Mouse (Mus musculus) adrenal gland, adult (tissue): ENCODE data around the gene Ltbp4.
A peak's percentile ranks its signal among the peaks of the same experiment; 100 is the strongest.

Experiments used
- DNase-seq, 2 experiments: peaks; one replicate each; pipeline ENCODE4 v3.0.0; 2022 to 2023; ENCODE audit warnings: low spot score in 1 of 2; ENCODE audit not compliant: inconsistent age in 2 of 2

Ltbp4 gene

DNA sequence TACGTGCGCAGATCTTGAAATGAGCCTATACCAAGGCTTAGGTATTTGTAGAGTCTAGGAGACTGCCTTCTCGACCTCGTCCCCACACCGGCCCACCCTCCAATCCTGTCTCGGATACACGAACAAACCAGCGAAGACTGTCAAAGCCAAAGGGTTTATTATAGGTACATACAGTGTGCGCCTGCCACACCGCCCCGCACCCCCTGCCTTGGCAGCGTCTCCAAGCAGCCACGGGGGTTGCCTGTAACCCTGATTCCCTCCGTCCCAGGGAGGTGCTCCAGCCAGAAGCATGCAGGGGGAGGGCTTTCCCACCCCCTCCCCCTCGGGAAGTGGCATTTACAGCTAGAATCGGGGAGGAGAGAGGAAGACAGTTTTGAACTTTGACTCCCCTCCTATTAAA lies 18.8 kb upstream of the Ltbp4 start:
- DNase-seq: peak; percentile 63 to 77

DNA sequence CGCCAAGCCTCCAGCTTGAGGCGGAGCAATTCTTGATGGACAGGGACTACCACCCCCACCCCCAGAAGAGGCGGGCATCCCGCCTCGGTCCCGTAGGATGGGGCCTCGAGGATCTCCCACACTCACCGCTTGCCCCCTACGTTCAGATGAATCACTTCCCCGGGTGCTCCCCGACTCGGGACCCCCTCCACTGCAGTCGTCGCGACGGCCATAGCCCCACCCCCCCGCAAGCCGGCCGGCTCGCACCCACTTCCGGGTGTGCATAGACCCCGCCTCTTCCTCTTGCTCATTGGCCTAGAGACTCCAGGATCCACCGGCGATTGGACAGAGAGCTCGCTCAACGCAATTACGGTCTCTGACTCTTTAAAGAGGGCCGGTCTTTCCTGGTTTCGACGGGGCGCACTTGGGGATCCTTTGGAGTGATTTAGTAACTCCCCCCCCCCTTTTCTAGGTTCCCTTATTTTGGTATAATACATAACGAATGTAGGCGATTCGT lies 18.3 kb upstream of the Ltbp4 start, which contains the start of gene Shkbp1:
Gene Shkbp1, minus strand, starts transcription at position 275 of the 496 bp plus-strand sequence.
- DNase-seq: peak; percentile 90 to 96

DNA sequence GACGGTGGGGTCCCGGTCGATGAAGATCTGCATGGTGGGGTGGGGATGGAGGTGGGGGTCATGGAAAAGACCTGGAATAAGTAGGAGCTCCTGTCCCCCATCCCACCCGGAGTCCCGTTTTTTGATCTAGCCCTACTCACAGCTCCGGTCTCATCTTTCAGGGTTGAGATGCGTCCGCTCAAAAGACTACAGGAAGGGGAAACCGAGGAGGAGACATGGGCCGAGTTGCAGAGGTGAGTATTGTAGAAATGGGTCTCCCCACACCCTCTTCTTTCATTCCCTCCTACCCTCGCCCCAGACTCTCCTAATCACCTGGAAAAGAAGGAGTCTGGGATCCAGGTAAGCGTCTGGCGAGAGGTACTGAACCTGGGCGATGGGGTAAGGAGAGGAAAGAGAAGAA lies 17.8 kb upstream of the Ltbp4 start:
- no peak for DNase-seq

DNA sequence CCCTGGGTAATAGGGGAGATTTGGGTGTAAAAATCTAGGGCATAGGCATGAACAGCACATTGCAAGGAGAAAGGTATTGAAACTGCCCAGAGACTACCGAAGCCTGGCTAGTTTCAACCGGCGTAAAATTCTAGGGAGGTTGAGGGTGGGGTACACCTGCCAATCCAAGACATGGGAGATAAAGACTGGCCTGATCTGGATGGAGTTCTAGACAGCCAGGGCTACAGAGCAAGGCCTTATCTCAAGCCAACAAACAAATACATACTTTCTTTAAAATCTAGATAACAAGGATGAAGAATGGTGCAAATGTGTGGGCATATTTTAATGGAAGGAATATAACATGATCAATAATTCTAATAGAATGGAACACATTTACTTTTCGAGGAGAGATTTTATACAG lies 17.3 kb upstream of the Ltbp4 start:
- peak in 1 of 2 experiments; percentile 21 for DNase-seq

DNA sequence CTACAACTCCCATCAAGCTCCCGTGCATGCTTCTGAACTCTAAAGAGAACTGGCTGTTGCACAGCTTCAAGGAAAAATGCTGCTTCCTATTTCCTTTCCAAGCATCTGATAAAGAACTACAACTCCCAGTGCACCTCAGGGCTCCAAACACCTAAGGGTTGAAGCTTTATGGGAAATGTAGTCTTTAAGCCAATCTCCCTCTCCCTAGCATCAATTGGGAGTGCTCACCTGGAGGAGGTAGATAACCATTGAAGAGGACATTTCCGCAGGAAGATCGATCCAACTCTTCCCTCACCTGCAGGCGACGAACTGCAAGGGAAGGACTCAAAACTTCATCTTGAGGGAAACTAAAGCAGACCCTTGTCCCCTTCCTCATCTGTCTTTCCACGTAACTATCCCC lies 16.7 kb upstream of the Ltbp4 start:
- DNase-seq: peak in 1 of 2 experiments; percentile 60

DNA sequence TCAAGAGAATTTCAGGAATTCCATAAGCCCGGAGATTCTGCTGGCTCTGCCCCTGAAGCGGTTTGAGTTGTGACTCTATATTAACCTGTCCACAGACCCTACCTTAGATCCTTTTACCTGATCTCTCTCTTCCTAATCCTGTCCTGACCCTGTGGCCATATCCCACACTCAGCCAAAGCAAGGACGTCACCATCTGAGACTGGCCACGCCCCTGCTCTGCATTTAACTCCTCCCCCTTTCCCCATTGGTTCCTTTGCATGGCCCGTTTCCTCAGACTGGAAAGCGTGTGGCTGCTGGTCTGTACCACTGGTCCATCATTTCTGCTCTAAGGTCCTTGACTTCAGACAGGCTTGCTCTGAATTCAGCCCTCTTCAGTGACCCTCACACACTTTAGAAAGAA lies 8.0 kb upstream of the Ltbp4 start:
- DNase-seq: peak in 1 of 2 experiments; percentile 19

DNA sequence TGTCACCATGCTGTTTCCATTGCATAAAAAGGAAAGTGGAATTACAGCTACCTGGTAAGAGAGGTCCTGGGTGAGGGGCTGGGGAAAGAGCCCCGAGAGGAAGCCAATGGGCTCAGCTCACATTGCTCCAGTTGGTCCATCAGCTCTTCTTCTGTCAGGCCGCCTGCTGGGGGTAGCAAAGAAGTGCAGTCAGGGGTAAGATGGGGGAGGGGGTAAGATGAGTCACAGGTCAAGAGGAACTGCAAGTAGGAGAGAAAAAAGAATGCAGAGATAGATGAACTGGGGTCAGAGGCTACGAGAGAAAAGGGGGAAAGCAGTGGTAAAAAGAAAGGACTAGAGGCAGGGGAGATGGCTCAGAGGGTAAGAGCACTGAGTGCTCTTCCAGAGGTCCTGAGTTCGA lies 5.1 kb upstream of the Ltbp4 start:
- DNase-seq: peak in 1 of 2 experiments; percentile 23

DNA sequence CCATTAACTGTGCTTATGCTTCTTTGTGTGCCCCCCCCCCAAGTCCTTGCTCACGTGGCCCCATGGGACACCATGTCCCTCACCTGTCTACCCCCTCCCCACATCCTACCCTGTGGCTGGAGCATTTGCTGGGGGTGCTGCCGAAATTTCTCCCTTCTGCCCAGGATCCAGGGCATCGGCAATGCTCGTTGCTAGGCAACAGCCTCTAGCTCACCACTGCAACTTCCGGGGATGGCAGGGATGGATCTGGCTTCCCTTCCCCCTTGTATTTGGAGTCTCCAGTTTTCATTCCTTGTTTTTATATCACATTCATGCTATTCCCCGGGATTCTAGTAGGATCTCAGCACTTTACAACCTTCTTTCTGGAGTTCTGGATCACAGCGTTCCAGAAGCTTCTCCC lies 2.0 kb upstream of the Ltbp4 start:
- no peak for DNase-seq

DNA sequence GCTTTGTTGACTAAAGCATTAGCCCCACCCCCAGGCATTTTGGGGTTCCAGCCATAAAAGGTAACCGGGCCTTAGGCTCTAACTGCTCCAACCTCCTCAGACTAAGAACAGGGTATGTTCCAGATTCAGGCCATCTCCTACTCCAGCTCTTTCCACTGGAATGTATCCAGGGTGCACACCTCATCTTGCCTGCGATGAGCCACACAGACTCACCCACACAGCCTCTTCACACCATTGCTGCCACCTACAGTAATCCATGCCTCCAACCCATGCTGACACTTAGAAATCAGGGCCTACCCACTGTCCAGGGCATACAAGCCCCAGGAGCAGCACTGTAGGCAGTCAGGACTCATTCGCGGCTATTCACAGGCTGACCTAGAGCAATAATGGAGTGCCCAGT lies 1.6 kb upstream of the Ltbp4 start:
- no peak for DNase-seq

DNA sequence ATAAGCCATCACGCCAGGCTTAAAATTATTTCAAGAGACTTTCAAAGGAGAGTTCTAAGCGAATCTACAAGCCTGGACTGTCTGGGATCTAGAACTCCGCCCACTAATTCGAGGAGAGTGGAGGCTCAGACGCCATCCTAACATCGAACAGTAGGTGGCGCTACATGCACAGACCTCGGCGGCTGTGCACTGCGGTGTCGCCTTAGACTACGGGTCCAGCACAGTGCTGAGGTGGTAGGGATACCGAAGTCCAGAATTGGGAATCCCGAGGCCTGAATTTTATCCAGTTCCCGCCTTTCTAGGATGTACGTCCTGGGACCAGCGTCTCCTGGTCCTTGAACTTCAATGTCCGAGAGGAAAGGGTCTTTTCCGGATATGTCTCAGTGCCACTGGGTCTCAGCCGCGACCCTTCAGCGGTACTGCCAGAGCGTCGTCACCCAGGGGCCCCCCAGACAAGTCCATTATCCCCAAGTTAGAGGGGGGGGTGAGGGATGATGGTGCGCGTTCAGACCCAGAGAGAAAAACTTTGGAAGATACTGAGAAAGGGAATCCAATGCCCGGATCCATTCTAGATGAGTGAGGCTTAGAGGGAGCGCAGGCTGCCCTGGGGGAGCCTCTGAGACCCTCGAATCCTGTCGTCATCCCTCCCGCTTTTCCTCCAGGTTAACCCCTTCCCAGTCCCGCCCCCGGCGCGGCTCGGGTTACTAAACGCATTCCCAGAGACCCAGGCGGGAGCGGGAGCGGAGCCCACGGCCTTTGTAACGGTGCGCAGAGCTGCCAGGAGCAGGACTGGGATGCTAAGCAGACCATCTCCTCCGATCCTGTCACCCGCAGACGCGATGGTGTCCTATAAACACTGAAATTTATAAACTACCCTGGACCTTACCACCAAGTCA lies 1.3 kb downstream of the Ltbp4 start:
- peak; percentile 88 to 97 for DNase-seq

DNA sequence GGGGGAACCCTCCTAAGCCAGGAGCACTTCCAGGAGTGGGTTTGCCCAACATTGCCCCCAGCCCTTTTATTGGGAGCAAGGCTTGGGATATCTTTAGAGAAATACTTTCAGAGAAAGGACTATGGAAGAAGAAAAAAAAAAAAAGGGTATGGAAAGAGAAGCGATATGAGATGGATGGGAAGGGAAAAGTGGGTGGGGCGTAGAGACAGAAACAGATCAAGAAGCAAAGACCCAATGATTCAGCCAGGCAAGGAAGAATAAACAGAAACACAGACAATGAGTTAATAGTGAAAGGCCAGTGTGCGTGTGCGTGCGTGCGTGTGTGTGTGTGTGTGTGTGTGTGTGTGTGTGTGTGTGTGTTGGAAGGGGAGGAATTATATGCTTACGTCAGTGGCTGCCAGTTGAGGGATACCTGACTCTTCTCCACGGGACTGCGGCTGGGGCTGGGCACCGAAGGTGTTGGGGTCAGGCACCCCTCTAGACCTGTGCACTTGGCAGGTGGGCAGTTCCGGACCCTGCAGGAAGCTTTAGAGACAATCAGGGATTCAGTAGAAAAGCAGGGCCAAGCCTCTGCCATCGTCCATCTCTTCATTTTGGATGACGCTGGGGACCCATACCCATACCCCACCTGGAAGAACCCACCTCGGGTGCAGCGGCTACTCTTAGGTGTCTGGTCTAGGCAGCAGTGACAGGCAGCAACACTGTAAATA lies 2.3 kb downstream of the Ltbp4 start:
- no peak for DNase-seq

DNA sequence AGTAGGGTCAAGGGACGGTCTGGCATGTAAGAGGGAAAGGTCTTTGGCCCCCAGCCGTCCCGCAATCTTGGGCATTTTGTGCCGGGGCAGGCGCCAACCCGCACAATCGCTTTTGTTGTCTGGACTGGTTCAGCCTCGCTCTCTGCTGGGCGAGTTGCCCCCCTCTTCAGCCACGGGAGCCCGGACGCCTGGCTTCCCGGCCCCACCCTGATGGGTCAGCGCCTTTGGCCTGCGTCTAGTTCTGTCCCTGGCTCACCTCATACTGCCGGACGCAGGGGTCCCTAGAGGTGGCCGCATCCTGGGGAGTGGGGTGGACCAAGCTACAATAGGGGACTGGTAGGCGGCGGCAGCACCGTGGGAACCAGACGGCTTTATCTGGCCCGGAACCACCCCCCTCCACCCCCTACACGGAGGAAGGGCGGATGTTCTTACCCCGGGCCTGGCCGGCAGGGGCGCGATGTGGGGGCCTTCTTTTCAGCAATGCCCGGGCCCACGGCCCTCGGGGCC lies 3.0 kb downstream of the Ltbp4 start:
- DNase-seq: peak; percentile 46 to 77

DNA sequence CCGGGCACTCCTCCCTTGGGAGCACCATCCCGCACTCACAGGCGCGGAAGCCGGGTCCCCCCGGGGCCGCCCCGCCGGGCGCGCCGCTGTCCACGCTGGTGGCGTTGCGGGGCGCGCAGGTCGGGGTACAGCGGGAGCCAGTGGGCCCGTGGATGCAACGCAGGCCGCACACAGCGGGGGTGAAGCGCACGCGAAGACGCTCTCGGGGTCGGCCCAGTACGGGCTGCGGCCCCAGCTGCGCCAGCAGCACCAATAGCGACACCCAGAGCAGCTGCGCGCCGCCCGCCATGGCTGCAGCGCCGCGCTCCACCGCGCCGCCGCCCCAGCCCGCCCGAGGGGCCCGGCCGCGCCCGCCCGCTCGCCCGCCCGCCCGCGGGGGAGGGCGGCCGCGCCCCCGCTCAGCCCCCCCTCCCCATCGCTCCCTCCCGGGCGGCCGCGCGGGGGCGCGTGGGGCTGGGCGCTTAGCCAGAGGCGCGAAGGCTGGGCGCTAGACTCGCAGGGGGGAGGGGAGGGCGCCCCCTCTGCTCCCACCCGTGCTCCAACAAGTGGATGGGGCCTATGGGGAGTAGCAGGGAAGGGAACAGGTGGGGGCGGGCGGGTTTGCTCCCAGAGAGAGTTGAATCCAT lies 4.1 kb downstream of the Ltbp4 start:
- DNase-seq: peak; percentile 35 to 66

DNA sequence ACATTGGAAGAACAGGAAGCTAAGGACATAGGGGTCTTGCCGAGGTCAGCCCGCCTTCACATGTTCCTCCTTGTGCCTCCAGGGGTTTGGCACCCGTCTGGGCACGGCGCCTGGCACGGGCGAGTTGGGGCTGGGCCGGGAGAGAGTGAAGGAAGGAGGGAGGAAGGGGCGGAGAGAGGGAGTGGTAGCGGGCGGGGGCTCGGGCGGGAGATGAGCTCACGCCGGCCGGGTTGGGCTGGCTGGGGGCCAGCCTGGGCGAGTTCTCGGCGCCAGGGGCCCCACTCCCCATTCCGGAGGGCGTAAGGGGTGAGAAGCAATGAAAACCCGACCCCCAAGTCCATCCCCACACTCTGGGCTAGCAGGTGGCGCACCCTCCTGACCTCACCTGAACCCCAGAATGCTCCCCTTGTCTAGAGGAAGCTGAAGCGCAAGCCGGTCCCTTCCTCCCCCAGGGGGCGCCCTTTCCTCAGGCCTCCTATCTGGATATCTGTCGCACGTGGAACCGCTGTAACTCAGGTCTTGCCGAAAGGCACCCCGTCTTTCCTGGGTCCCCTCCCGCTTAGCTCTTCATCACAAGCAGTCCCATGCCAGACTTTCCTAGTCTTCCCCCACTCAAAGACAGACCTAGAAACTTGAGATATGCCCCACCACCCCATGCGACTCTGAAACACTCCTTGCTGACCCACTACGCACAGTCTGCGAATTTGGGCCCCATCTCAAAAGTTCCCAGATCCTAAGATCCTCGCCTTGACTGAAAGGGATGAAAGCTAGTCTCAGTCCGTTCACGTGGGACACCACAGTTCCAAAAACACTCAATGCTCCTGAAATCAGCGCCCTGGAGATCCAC lies 4.9 kb downstream of the Ltbp4 start:
- DNase-seq: peak; percentile 87 to 96

DNA sequence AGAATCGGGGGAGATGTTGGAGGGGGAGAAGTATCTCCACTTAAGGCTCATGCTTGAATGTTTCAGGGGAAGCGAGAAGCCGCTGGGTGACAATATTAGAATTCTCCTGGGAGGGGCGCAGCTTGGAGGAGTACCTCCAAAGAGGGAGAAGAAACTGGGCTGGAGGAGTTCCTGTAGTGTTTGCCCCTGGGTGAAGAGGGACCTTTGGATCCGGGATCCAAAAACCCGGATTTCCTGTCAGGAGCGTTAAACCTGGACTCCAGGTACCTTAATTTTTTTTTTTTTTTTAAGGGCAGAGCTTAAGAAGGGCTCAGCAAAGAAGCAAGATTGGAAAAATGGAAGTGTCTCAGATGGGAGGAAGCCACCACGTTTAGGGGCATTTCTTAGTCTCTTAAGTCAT lies 5.6 kb downstream of the Ltbp4 start:
- no peak for DNase-seq

DNA sequence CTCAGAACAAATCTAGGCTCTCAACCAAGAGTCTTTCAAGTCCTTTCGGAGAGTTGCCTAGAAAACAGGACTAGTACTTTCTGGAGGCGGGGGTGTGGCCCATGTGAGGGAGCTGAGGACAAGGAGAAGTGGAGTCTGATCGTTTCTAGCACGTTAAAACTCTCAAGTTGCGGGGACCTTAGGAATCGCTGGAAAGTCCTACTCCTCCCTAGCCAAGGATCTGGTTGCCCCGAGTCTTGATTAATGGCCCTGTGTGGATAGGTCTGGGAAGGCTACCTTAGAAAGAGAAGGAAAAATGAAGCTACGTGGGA lies 6.0 kb downstream of the Ltbp4 start:
- peak in 1 of 2 experiments; percentile 73 for DNase-seq

DNA sequence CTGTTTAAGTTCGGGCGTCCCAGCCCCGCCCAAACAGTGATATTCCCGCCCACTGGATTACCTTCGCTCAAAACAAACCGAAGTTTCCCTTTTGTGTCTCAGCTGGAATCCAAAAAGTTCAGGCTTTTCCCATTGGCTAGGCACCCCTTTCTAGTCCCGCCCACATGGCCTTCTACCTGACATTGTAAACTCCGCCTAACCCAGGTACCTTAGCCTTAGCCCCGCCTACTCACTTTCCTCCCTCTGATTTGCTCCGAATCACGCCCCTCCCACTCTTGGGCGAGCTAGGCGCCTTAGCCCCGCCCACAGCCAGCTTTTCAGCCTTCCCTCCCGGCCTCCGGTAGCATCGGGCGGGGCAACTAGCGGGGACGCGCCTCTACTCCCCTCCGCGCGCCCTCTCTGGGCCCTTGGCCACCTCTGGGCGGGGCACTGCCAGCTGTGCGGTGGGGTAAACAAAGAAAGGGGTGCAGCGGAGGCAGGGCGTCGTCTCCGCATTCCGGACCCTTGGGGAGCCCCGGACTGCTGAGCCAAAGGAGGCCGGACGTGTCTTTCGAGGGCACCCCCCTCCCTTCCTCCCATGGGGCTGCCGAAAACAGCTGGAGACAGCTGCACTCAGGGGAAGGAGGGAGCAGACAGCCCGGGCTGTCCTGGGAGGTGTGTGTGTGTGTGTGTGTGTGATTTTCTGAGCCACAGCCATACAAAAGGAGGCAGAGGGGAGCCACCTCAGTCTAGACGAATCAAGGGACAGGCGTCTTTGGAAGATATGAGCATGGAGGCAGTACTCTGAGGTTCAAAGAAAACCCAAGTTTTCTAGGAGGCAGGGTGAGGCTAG lies 6.6 kb downstream of the Ltbp4 start:
- peak; percentile 93 to 97 for DNase-seq

DNA sequence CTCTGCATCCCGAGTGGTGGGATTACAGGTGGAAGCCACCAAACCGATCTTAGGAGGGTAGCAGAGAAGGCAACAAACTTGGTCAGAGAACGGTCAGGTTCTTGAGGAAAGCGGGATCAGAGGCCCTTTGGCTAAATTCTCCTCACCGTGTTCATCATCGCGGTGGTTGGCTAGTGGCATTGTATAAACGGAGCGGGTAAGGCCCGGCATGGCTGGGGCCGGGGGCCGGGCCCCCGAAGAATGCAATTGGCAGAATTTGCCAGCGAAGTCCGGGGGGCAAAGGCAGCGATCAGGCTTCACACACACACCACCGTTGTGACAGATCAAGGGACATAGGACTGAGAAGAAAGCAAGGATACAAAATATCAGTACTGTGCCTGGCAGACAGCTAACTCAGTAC lies 7.5 kb downstream of the Ltbp4 start:
- peak in 1 of 2 experiments; percentile 42 for DNase-seq

DNA sequence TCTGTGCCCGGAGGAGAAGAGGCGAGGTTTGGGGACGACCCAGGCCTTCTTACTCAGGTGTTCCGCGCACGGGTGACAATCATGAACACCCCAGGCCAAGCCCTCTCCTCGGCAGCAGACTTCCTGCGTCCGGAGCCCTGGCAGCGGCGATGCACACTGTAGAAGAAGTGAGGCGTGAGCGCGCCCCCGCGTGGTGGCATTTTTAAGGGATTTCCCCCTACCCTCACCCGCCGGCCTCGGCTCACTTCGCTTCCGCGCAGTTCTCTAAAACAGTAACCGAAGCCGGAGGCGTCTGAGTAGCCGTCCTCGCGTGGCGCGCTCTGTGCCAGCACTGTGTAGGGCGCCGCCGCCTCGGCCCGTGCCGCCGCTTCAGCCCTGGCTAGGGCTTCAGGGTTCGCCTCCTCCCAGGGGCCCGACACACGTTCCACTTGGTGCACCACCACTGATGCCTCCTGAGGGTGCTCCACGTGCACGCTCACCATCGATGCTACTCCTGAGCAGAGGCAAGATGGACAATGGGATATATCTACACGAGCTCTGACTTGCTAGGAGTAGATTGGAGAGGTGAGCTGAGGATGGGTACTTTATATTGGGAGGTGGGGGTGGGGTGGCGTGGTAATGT lies 8.1 kb downstream of the Ltbp4 start:
- DNase-seq: peak; percentile 82 to 94
